Mouse (Mus musculus): ENCODE data around the gene Muc13. TPM values are rescaled to one million over a fixed set of nuclear protein-coding genes. Genes with fewer than 3 reads are reported as not detected.

The Muc13 gene
- 0.06 and 0.08 TPM in 2 replicates for polyA plus RNA-seq (2012; rRNA removed)

DNA sequence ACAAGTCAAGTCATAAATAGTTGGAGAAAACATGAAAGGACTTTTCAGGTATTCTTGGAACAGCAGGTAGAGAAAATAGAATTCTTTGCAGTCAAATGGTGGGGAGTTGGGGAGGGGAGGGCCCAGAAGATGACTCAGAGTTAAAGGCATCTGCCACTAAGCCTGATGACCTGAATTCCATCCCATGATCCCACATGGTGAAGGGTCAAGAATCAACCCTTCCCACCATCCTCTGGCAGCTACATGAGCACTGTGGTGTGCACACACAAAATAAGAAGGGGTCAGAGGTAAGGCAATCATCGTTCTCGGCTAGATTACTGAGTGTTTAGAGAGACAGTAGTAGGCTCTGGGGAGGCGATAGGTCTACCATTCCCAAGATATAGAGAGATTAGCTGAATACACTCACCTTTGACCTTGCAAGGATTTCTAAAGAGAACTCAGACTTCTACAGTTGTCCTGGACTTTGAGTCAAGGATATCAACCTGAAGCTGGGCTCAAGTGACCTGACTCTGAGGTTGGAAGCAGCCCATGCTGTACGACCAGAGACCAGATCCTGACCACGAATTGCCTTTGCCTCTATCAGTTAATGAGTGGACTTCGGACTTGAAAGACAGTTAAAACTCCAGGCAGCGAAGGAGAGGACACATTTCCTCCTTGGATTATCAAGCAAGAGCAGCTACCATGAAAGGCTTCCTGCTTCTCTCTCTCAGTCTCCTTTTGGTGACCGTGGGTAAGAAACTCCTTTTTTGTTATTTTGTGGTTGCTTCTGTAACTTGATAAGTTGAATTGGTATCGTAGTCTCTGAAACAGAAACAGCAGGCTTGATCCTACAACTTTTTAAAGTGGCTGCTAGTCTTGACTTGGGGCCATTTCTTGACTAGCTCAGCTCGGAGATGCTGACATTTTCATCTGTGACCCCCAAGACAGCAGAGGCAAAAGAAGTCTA, at the start of gene Muc13:
TSS of gene Muc13 (plus strand) at position 192 of the 946 bp plus-strand sequence.
- no peak for DNase-seq (ENCODE audit: extremely low spot score in 1 of 2, low spot score in 1 of 2)

DNA sequence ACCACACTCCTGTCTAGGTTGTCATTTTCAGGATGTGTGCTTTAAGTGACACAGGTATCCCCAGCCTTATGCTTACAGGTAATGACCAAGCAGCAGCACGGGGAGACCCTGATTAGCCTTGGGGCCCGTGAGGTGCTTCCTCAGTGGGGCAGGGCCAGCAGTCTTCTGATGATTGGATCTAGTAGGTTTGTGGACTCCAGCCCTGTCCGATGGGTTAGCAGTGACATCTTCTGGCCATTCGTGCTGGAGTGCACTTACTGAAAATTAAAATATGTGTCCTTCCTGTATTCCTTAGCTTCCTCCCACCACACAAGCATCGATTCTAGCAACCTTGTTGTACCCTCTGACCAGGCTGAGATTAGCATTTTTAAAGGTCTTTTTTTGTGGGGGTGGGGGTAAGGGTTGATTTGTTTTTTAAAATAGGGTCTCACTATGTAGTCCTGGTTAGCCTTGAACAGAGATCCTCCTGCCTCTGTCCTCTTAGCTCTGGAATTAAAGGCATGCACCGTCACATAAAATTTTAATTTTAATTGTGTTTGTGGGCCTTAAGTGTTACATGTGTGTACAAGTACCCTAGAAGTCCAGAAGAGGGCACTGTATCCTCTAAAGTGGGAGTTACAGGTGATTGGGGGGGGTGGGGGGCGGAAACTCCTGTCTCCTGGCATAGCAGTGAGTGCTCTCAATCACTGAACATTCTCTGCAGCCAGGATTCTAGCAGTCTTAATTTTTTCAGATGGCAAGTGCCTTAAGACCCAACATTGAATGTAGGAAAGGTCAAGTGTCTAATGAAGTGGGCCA, 49.0 kb upstream of the Muc13 start:
- DNase-seq (ENCODE audit: extremely low spot score in 1 of 2, low spot score in 1 of 2): peak in 1 of 2 experiments; percentile 70

DNA sequence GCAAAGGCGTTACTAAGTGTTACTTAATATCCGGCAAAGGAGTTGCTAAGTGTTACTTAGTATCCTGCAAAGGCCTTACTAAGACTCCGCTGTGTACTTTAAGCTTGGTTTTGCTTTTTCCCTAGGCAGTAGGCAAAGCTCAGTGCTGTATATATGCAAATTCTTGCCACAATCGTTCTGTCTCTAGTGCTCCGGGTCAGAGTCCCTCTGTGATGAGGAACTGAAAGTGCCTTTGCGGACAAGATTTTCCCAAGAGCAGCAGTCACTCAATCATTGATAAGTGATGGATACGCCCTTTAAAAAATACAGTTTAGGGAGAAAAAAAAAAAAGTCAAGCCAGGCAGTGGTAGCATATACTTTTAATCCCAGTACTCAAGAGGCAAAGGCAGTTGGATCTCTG, 48.4 kb upstream of the Muc13 start:
- no peak for DNase-seq (ENCODE audit: extremely low spot score in 1 of 2, low spot score in 1 of 2)

DNA sequence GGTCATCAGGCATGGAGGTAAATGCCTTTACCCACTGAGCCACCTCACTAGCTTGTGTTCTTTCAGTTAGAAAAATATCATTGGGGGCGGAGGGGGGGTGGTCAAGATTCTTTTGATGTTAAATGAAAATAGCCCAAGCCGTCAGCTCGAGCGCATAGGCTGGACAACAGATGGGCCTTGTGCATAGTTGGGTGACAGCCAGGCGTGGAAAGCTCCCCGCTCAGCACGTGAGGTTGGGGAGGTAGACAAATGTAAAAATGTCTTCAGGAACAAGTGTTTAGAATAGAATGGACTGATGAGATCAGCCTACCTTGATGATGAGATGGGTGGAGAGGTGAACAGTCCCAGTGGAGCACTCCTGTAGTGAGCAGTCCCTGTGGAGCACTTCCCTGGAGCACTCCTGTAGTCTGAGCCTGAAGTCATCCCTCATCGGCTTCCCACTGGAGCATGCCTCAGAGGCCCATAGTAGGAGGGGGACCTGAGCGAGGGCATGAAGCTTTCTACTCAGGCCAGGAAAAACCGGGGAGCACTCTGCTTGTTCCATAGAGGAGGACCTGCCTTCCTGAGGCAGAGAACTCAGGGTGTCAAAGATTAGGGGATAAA, 47.7 kb upstream of the Muc13 start:
- peak in 1 of 2 experiments; percentile 28 for DNase-seq (ENCODE audit: extremely low spot score in 1 of 2, low spot score in 1 of 2)

DNA sequence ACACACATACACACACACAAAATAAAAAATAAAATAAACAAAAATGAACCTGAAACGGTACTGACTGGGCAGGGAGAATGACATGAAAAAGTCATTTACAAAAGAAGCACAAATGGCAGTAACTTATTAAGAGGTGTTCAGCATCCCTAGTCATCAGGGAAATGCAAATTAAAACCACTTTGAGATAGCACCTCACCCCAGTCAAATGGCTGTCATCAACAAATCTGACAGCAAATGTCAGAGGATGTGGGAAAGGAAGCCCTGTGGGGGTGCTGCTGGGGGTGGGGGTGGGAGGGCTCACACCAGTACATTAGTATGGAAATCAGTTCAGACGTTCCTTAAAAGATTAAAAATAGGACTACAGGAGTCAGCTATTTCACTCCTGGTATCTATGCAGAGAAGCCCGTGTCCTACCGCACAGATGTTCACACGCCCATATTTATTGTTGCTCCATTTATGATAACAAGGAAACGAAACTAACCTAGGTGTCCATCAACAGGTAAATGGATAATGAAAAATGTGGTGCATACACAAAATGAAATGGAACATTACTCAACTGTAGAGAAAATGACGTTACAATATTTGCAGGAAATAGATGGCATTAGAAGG, 46.4 kb upstream of the Muc13 start:
- DNase-seq (ENCODE audit: extremely low spot score in 1 of 2, low spot score in 1 of 2): no peak

DNA sequence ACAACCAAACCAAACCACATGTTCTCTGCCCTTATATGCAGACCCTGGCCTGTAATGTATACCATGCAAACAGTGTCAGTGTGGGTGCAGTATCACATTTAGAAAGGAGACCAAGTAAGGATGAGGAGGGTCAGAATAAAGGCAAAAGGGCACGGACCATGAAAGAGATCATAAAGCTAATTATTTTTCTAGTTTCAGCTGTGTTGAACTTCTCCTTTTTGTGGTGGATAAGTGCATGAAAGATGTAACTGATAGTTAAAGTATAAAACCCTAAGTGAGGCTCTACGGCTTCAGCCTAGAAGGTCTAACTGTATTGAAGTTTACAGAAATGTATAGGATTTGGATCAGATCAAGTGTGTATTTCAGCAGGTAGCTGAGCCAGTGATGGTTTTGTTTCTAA, 45.8 kb upstream of the Muc13 start:
- DNase-seq (ENCODE audit: extremely low spot score in 1 of 2, low spot score in 1 of 2): no peak

DNA sequence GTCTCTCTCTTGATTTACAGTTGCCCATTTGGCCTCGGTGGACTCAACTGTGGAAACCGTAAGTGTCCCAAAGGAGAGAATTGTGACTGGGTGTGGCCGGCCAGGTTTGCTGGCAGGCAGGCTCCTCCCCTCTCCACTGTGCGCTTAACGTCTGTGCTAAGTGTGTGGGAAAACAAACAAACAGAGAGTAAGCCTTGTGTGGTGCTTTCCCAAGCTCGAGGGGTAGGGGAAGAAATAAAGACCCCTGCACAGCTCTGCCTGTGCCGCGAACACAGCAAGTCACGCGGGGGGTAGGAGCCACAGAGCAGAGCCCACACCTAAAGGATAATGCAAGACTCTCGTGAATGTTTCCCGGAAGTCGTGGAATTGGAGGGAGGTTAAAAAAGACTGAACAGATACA, 42.7 kb upstream of the Muc13 start:
- DNase-seq (ENCODE audit: extremely low spot score in 1 of 2, low spot score in 1 of 2): no peak

DNA sequence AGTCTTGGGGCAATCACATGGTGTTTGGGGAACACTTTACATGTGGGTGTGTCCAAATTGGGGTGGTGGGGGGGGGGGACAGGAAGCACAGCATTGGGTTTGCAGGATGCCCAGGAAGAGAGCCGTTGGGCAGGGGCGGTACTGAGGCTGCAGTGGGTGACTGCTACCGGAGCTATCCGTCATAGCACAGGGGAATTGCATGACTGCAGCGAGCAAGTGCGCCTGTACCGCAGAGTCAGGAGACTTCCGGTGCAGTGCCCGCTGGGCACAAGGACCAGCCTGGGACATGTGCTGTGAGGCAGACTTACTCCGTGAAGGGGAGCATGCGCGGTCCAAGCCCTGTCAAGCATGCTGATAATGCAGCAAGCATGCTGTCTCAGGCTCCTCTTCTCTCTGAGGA, 42.2 kb upstream of the Muc13 start:
- no peak for DNase-seq (ENCODE audit: extremely low spot score in 1 of 2, low spot score in 1 of 2)

DNA sequence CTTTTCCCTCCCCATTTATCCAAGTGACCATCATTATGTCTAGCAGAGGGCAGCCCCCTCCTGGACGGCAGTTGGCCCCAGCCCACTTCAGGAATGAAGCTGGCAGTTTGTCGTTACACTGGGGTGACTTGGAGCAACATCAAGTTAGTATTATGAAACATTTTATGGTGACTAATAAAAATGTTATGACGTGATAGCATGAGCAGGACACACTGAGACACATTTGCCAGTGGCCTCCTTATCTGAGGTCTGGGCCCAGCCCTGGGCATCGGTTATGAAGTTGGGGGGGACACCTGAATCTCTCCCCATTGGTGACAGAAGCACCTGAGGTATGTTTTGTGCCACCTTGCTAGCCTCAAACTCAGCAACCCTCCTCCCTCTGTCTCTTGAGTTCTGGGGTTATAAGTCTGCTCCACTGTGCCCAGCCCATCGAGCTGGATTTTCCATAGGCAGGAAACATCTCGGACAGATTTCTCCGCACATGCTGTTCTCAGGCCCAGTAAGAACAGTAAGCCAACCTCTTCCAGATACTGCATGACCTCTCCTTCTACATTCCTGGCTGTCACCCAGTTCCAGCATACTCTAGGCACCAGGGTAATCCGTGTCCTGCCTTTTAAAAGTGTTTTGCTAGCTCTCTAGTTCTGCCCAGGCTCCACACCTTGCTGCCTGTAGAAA, 40.8 kb upstream of the Muc13 start:
- no peak for DNase-seq (ENCODE audit: extremely low spot score in 1 of 2, low spot score in 1 of 2)

DNA sequence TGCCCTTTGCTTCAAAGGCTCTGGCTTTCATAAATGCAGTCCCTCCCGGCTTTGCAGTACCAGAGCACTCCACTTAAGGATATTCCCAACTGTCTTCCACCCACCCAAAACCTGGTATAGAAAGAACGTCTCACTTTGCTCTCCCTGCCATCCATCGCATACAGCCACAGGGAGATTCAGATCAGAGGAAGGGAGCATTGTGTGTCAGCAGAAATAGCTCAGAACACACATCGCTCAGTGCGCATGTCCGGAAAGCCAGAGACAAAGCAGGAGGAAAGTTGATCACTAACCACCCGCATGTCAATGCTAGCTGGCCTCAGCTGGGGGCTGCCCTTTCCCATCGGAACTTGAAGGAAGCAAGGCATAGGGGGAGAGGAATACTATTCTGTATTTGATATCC, 38.5 kb upstream of the Muc13 start:
- DNase-seq (ENCODE audit: extremely low spot score in 1 of 2, low spot score in 1 of 2): peak; percentile 41 to 64

DNA sequence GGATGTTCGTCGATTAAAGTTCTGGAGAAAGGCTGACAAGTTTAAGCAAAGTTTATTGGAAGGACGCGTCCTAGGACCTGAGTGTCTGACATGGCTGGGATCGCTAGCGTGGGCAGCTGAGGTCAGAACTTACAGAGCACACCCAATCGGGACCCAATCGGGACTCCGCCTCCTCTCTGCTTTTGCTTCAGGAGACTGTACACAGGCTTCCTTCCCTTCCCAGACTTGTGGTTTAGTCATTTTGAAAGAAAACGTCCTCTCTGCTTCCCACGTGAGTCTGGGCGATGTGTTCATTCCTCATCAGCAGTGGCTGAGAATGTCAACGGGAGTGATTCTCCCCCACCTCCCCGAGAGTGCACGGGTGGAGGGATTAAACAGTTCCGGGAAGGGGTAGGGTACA, 37.9 kb upstream of the Muc13 start:
- peak in 1 of 2 experiments; percentile 32 for DNase-seq (ENCODE audit: extremely low spot score in 1 of 2, low spot score in 1 of 2)

DNA sequence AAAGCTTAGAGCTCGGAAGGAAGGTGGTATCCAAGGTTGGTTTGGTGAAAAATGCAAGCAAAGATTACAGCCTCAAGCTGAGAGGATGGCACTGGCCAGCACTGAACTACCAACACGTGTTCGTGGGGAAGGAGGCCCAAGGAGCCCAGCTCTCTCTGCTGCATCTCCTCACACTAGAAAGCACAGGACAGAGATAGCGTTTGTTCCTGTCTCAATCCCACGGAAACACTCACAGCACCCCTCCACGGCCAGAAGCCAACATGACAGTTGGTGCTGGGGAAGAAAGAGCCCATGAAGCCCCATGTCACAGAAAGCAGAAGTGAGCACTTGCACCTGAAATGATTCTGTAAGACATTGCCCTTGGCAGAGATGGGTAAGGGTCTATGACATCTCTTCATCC, 37.4 kb upstream of the Muc13 start:
- DNase-seq (ENCODE audit: extremely low spot score in 1 of 2, low spot score in 1 of 2): peak in 1 of 2 experiments; percentile 13

DNA sequence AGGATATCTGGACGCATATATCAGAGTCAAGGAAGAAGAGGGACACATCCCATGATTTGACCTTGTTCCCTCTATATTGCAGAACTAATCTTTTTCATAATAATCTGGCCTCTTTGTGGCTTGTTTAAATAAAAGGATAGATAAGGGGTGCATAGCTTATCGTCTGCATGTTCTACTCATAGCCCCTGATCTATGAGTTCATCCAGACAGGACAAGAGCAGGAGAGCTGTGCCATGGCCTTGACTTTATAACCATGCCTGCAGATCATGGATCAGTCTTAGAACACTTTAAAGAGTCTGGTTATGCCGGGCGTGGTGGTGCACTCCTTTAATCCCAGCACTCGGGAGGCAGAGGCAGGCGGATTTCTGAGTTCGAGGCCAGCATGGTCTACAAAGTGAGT, 34.6 kb upstream of the Muc13 start:
- no peak for DNase-seq (ENCODE audit: extremely low spot score in 1 of 2, low spot score in 1 of 2)

DNA sequence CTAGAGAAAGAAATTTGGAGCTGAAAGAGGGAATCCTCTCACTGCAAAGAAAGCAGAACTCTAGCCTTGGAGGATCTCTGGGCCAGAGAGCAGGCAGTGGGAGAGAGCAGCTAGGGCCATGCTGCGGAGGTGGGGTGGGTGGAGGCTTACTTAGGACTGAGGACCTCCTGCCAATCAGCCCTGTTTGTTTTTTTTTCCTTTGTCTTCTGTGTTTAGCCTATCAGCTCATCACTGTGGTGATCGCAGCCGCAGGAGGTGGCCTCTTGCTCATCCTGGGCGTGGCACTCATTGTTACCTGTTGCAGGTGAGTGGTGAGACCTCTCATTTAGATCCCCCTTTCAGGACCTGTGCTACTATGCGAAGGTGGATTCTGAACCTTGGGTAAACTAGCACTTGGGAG, 33.3 kb upstream of the Muc13 start:
- no peak for DNase-seq (ENCODE audit: extremely low spot score in 1 of 2, low spot score in 1 of 2)

DNA sequence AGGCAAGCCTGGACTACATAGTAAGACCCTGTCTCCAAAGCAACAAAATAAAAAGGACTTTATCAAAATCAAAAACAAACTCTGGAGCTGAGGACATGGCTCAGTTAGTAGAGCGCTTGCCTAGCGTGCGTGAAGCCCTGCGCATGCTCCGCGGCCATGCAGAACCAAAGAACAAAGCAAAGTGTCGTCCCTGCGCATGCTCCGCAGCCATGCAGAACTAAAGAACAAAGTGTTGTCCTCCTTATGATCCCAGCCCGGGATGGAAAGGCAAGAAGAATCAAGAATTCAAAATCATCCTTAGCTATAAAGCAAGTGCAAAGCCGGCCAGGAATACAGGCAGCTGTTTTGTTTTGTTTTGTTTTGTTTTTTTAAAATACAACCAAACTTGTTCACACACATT, 32.8 kb upstream of the Muc13 start:
- no peak for DNase-seq (ENCODE audit: extremely low spot score in 1 of 2, low spot score in 1 of 2)

DNA sequence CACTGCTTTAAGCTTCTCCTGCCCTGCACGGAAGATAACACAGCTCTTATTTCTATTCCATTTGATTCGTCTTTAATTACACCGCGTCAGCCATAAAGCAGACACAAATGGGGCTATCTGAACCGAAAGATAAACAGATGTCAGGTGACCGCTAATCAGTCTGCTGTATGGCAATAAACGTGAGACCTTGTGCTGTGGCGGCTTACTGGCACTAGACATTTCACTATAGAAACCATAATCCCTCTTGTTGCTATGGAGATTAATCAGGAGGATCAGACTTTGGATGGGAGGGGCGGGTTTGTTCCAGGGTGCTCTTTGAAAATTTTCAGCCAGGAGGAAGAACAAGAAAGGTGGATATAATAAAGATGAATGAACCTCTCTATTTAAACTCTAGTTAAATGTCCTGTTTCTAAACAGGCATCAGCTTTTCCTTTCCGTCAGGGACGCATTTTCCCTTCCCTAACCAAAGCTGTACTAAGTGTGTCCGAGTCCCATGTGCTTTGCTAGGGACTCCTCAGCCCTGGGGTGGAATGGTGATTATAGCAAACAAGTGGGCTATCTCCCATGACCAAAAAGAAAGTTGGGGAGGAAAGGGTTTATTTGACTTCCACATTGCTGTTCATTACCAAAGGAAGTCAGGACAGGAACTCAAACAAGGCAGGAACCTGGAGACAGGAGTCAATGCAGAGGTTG, 29.2 kb upstream of the Muc13 start:
- DNase-seq (ENCODE audit: extremely low spot score in 1 of 2, low spot score in 1 of 2): peak in 1 of 2 experiments; percentile 27

DNA sequence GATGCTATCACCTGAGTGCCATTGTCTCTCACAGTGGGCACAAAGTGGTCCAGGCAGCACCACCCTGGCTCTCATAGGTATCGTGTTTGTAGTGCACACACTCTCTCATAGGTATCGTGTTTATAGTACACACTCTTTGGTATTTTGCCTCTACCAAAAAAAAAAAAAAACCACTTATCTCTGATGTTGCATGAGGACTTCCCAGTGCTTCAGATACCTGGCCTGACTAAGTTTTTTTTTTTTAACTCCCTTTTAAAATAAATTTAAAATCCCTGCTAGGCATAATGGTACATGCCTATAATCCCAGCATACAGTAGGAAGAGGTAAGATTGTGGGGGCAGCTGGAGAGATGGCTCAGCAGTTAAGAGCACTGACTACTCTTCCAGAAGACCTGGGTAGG, 28.4 kb upstream of the Muc13 start:
- no peak for DNase-seq (ENCODE audit: extremely low spot score in 1 of 2, low spot score in 1 of 2)

DNA sequence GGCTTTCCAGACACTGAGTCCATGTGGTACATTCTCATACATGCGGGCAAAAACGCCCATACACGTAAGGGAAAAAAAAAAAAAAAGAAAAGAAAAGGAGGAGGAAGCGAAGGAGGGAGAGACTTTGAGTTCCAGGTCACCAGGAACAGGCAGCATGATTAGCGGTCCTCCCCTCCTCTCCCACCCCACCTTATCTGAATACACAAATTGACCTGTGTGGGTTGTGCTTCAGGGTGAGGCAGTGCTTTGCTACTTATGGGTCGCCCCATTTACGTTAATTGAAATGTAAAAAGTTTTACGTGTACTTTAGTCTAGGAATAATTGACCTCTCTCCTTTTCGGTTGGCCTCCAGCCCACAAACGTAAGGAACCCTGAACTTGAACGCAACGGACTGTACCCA, 27.5 kb upstream of the Muc13 start:
- DNase-seq (ENCODE audit: extremely low spot score in 1 of 2, low spot score in 1 of 2): no peak

DNA sequence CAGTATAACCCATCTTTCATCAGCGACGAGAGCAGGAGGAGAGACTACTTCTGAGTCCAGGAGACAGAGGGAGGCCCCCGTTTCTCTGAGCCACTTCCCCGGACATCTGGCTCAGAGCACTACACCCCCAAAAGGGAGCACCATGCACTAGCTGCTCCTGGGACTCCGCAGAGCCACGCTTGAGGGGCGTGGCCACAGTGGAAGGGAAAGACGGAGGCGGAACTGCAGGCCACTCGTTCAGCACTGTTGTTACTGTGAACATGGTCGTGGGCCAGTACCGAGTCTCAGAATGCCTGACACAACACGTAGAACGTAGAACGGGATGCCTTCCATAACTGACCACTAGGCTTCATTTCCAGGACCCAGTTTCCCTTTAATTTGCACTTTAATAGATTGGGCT, 27.1 kb upstream of the Muc13 start:
- no peak for DNase-seq (ENCODE audit: extremely low spot score in 1 of 2, low spot score in 1 of 2)
